In genomic region chr2:31847908-31848307, GRCm38 (mm10) we compare ENCODE assay signal across 9 mouse cellular contexts. TPM values are rescaled to one million over a fixed set of nuclear protein-coding genes. Genes with fewer than 3 reads are reported as not detected.
DNase-seq lines count a peak whose midpoint lies in the region; ATAC-seq and TF ChIP-seq lines count a peak whose summit lies in the region.
"Had no signal": no experiment of that assay in that cellular context is flagged by ENCODE, and none has a peak within 500 bp of the region (broad histone marks: within the 10 kb centered on the region; RNA-seq: fewer than 3 reads in every experiment).

No protein-coding gene starts in this region.

- no peaks in the 10 kb centered on the region for H3K9me3 ChIP-seq in intestine, postnatal 0 days (ENCODE audit: control insufficient read depth)
- H3K9me3 ChIP-seq in stomach, postnatal 0 days (ENCODE audit: control insufficient read depth, low read length), result no peaks in the 10 kb centered on the region
- H3K9me3 ChIP-seq: embryonic facial prominence, embryonic 15.5 days had no signal

- DNase-seq in left cerebral cortex, postnatal 4 days, result peak; percentile 43
- no peak for DNase-seq in left cerebral cortex, adult 9 months (ENCODE audit: low spot score in 2 of 2)
- peak; percentile 31 for DNase-seq in c-Kit-positive CD71-positive TER-119-positive erythroid progenitor cells, embryonic 14.5 days (ENCODE audit: low spot score)
- peak; percentile 17 for DNase-seq in lung, adult 2 months
- DNase-seq in stomach, postnatal 0 days (ENCODE audit: low spot score), result peak; percentile 66
- no peak for DNase-seq in layer of hippocampus, adult 11-12 months (ENCODE audit: low spot score)
- no peak for DNase-seq in testis, postnatal 14 days (ENCODE audit: low spot score)

- H3K4me1 ChIP-seq in intestine, postnatal 0 days (replicated peaks; ENCODE audit: control insufficient read depth, insufficient read depth, low read length), result peaks cover 8% of the 10 kb centered on the region; the same call in 1 of the 2 replicates
- 0 out of 2 replicates have a peak, but pooled peaks cover 6% of the 10 kb centered on the region for H3K4me1 ChIP-seq in lung, adult 2 months (ENCODE audit: control insufficient read depth, insufficient read depth, low read length)
- H3K4me1 ChIP-seq in stomach, postnatal 0 days (replicated peaks; ENCODE audit: control insufficient read depth, insufficient read depth), result peaks cover 3% of the 10 kb centered on the region; the same call in 1 of the 2 replicates

- no peak overlapping the region for H3K4me3 ChIP-seq in intestine, postnatal 0 days (ENCODE audit: low read depth, low read length)
- H3K4me3 ChIP-seq in lung, adult 2 months (replicated peaks; ENCODE audit: extremely low read depth, low read depth, low read length), result no peak overlapping the region
- H3K4me3 ChIP-seq in stomach, postnatal 0 days (ENCODE audit: low read depth, low read length), result no peak overlapping the region
- H3K4me3 ChIP-seq: embryonic facial prominence, embryonic 15.5 days had no signal

- peak; percentile 43 for ATAC-seq in intestine, postnatal 0 days
- peak; percentile 21; the same call in 1 of the 2 replicates for ATAC-seq in stomach, postnatal 0 days (ENCODE audit: low FRiP score, low TSS enrichment)

- WGBS in intestine, postnatal 0 days, result 11% methylated on average over 6 of the region's 6 CpGs
- WGBS in lung, adult 2 months, result 21% methylated on average over 6 of the region's 6 CpGs
- 20% methylated on average over 6 of the region's 6 CpGs for WGBS in stomach, postnatal 0 days

- intact Hi-C loops in left cerebral cortex, postnatal 4 days (cut with DNase I), result no loop called here

- TF ChIP-seq CTCF in intestine, postnatal 0 days (IDR thresholded peaks at IDR 0.05; ENCODE audit: low read depth), result peak; percentile 81
- peak; percentile 48 for TF ChIP-seq CTCF in lung, adult 2 months (IDR thresholded peaks at IDR 0.05; ENCODE audit: insufficient read depth, low read length)
- peak; percentile 71 for TF ChIP-seq CTCF in stomach, postnatal 0 days (IDR thresholded peaks at IDR 0.05; ENCODE audit: low read depth)

- no peak for TF ChIP-seq POLR2A in lung, adult 2 months (IDR thresholded peaks at IDR 0.05; ENCODE audit: borderline replicate concordance, extremely low read depth, low read depth, low read length)

- H3K9ac ChIP-seq in intestine, postnatal 0 days (ENCODE audit: low read depth, low read length), result no peak overlapping the region
- no peak overlapping the region for H3K9ac ChIP-seq in stomach, postnatal 0 days (ENCODE audit: low read length)
- H3K9ac ChIP-seq: embryonic facial prominence, embryonic 15.5 days had no signal

- H3K36me3 ChIP-seq in intestine, postnatal 0 days (ENCODE audit: control insufficient read depth, insufficient read depth), result no peaks in the 10 kb centered on the region
- H3K36me3 ChIP-seq in stomach, postnatal 0 days (ENCODE audit: control insufficient read depth, insufficient read depth, low read length), result no peaks in the 10 kb centered on the region
- H3K36me3 ChIP-seq: embryonic facial prominence, embryonic 15.5 days had no signal

- H3K27me3 ChIP-seq in intestine, postnatal 0 days (replicated peaks; ENCODE audit: control insufficient read depth, insufficient read depth, low read length), result peaks cover 37% of the 10 kb centered on the region
- no peaks in the 10 kb centered on the region; the same call in none of the 2 replicates for H3K27me3 ChIP-seq in stomach, postnatal 0 days (ENCODE audit: control insufficient read depth, insufficient read depth, low read length)

- no peak overlapping the region for H3K27ac ChIP-seq in intestine, postnatal 0 days (ENCODE audit: low read depth, low read length)
- H3K27ac ChIP-seq in stomach, postnatal 0 days (replicated peaks), result no peak overlapping the region
- H3K27ac ChIP-seq: embryonic facial prominence, embryonic 15.5 days had no signal

- H3K4me2 ChIP-seq in intestine, postnatal 0 days (replicated peaks; ENCODE audit: low read depth), result no peak overlapping the region
- H3K4me2 ChIP-seq in stomach, postnatal 0 days (replicated peaks; ENCODE audit: low read depth), result no peak overlapping the region
- H3K4me2 ChIP-seq: embryonic facial prominence, embryonic 15.5 days had no signal

- TF ChIP-seq EP300 in stomach, postnatal 0 days (optimal IDR thresholded peaks at IDR 0.05), result no peak

RNA-seq across cellular contexts. Expression of gene Fibcd1, which starts 2.1 kb away (rescaled TPM):
- total RNA-seq in left cerebral cortex, postnatal 4 days (2021), result 1 to 10 TPM; 3.9 to 9.9 TPM
- 2.0 and 2.3 TPM in 2 replicates for polyA plus RNA-seq in intestine, postnatal 0 days (2015; fragmentation: Nextera tagmentation; extraction: Ambion mirVana)
- 0.02 and 0.06 TPM in 2 replicates for polyA plus RNA-seq in lung, adult 2 months (2012; rRNA removed)
- polyA plus RNA-seq in stomach, postnatal 0 days (2015; fragmentation: Nextera tagmentation; extraction: Ambion mirVana), result 0.08 and 0.17 TPM in 2 replicates

RNA-seq across cellular contexts. Expression of gene Qrfp, which starts 37.5 kb away (rescaled TPM):
- not detected for total RNA-seq in left cerebral cortex, postnatal 4 days (2021)
- polyA plus RNA-seq in intestine, postnatal 0 days (2015; fragmentation: Nextera tagmentation; extraction: Ambion mirVana), result 0.12 and 0.18 TPM in 2 replicates
- 0.12 and 0.13 TPM in 2 replicates for polyA plus RNA-seq in lung, adult 2 months (2012; rRNA removed)
- 0.08 and 0.10 TPM in 2 replicates for polyA plus RNA-seq in stomach, postnatal 0 days (2015; fragmentation: Nextera tagmentation; extraction: Ambion mirVana)

RNA-seq across cellular contexts. Expression of gene Lamc3, which starts 39.2 kb away (rescaled TPM):
- 10 to 100 TPM; 11.8 to 12.7 TPM for total RNA-seq in left cerebral cortex, postnatal 4 days (2021)
- 0.44 and 0.48 TPM in 2 replicates for polyA plus RNA-seq in intestine, postnatal 0 days (2015; fragmentation: Nextera tagmentation; extraction: Ambion mirVana)
- polyA plus RNA-seq in lung, adult 2 months (2012; rRNA removed), result 18.8 and 25.1 TPM in 2 replicates
- 0.79 and 0.80 TPM in 2 replicates for polyA plus RNA-seq in stomach, postnatal 0 days (2015; fragmentation: Nextera tagmentation; extraction: Ambion mirVana)

Comparison
In these comparisons a context has a peak if more than half of its experiments do, and no peak if none do; other contexts are left out.
1. DNase-seq: peak in left cerebral cortex, postnatal 4 days (single experiment), c-Kit-positive CD71-positive TER-119-positive erythroid progenitor cells, embryonic 14.5 days (single experiment), lung, adult 2 months (single experiment) and stomach, postnatal 0 days (single experiment); none in left cerebral cortex, adult 9 months (0 of 2), layer of hippocampus, adult 11-12 months (single experiment) and testis, postnatal 14 days (single experiment).
2. RNA of gene Lamc3, which starts 39.2 kb away (polyA plus RNA-seq): 18.8 to 25.1 TPM in lung, adult 2 months; 0.79 to 0.80 TPM in stomach, postnatal 0 days and 0.44 to 0.48 TPM in intestine, postnatal 0 days; every median in the first group is over 10 times any median in the second.
3. Peak in every context shown above with its lines, with median percentiles within 50 percentile points of each other: CTCF ChIP-seq.